Mouse (Mus musculus) liver, embryonic 14.5 days (tissue): Measurements from ENCODE around the gene Tmem131l.

Source experiments
- CTCF ChIP-seq: IDR thresholded peaks from 2 replicates; pipeline ENCODE4 v1.5.1; 2016; ENCODE audit warnings: antibody characterized with exemption, low read depth, control low read depth
- EP300 ChIP-seq: IDR thresholded peaks from 2 replicates; pipeline ENCODE4 v1.6.1; 2016; ENCODE audit warnings: antibody characterized with exemption, low read depth

- no peak for TF ChIP-seq CTCF
- no peak for TF ChIP-seq EP300
Measured at GRCm38 (mm10) chr3:83970629-83971028, 69.3 kb downstream of the Tmem131l start.
